Mouse (Mus musculus) urinary bladder, postnatal 4 days (tissue): ENCODE data around the gene Gfm2.

Experiments
- DNase-seq, 2 experiments: peaks; one replicate each; pipeline ENCODE4 v3.0.0; 2021 to 2022; ENCODE audit warnings: low spot score in 2 of 2

Gfm2 gene

GRCm38 (mm10) chr13:97187693-97188092, 50.0 kb downstream of the Gfm2 start:
- DNase-seq: no peak

GRCm38 (mm10) chr13:97192649-97193048, 54.9 kb downstream of the Gfm2 start:
- DNase-seq: no peak

GRCm38 (mm10) chr13:97193420-97193819, 55.7 kb downstream of the Gfm2 start:
- peak in 1 of 2 experiments; percentile 41 for DNase-seq

GRCm38 (mm10) chr13:97196186-97196924, 58.6 kb downstream of the Gfm2 start:
- no peak for DNase-seq

GRCm38 (mm10) chr13:97196925-97197218, 59.1 kb downstream of the Gfm2 start:
- no peak for DNase-seq

- peak; percentile 91 for DNase-seq
These were observed 60.3 kb downstream of the Gfm2 start, which contains the start of gene Hexb for GRCm38 (mm10) chr13:97197932-97198562. Gene Hexb (minus strand): TSS chr13:97198357.

GRCm38 (mm10) chr13:97199123-97199522, 61.4 kb downstream of the Gfm2 start:
- no peak for DNase-seq

- DNase-seq: no peak
These were observed 63.3 kb downstream of the Gfm2 start for GRCm38 (mm10) chr13:97201076-97201475.

- no peak for DNase-seq
These were observed 64.2 kb downstream of the Gfm2 start for GRCm38 (mm10) chr13:97201896-97202295.

GRCm38 (mm10) chr13:97205052-97205701, 67.4 kb downstream of the Gfm2 start:
- DNase-seq: peak; percentile 70 to 82

- DNase-seq: no peak
These were observed 68.3 kb downstream of the Gfm2 start for GRCm38 (mm10) chr13:97206046-97206445.

GRCm38 (mm10) chr13:97207472-97208111, 69.9 kb downstream of the Gfm2 start:
- DNase-seq: no peak

GRCm38 (mm10) chr13:97208112-97208478, 70.4 kb downstream of the Gfm2 start:
- no peak for DNase-seq

- DNase-seq: no peak
These were observed 70.8 kb downstream of the Gfm2 start for GRCm38 (mm10) chr13:97208500-97209010.

GRCm38 (mm10) chr13:97214583-97215268, 77.0 kb downstream of the Gfm2 start:
- DNase-seq: no peak

- DNase-seq: no peak
These were observed 77.8 kb downstream of the Gfm2 start for GRCm38 (mm10) chr13:97215563-97215962.

GRCm38 (mm10) chr13:97216196-97216595, 78.5 kb downstream of the Gfm2 start:
- no peak for DNase-seq

GRCm38 (mm10) chr13:97220022-97220421, 82.3 kb downstream of the Gfm2 start:
- no peak for DNase-seq

GRCm38 (mm10) chr13:97223856-97224255, 86.1 kb downstream of the Gfm2 start:
- DNase-seq: no peak

GRCm38 (mm10) chr13:97224341-97224982, 86.7 kb downstream of the Gfm2 start:
- DNase-seq: no peak

- no peak for DNase-seq
These were observed 87.4 kb downstream of the Gfm2 start for GRCm38 (mm10) chr13:97225130-97225529.
